In genomic region chr15:98410249-98410648, GRCm38 (mm10) we compare ENCODE assay signal across 38 mouse cellular contexts. TPM values are rescaled to one million over a fixed set of nuclear protein-coding genes. Genes with fewer than 3 reads are reported as not detected.
"Had no signal": no experiment of that assay in that cellular context is flagged by ENCODE, and none has a peak within 500 bp of the region (broad histone marks: within the 10 kb centered on the region; RNA-seq: fewer than 3 reads in every experiment).

No protein-coding gene starts in this region.

- H3K9me3 ChIP-seq: embryonic facial prominence, embryonic 10.5 days; embryonic facial prominence, embryonic 12.5 days; embryonic facial prominence, embryonic 13.5 days; embryonic facial prominence, embryonic 15.5 days; forebrain, embryonic 10.5 days; forebrain, embryonic 12.5 days; heart, embryonic 10.5 days had no signal

- ATAC-seq: forebrain, embryonic 14.5 days; forebrain, embryonic 15.5 days; forebrain, embryonic 16.5 days; forebrain, postnatal 0 days had no signal

- DNase-seq: cerebellum, adult 9-11 months; cerebellum, postnatal 14 days; cerebellum, postnatal 25 days; cerebellum, postnatal 36 days; embryo, embryonic 11 days; forebrain, postnatal 0 days; gastrocnemius, adult 2 months; gastrocnemius, postnatal 10 days; gastrocnemius, postnatal 14 days; gastrocnemius, postnatal 25 days; gastrocnemius, postnatal 36 days; heart, adult 11 months; heart, adult 18-20 months; heart, adult 2 months had no signal

- H3K4me1 ChIP-seq: embryonic facial prominence, embryonic 10.5 days; embryonic facial prominence, embryonic 12.5 days; embryonic facial prominence, embryonic 13.5 days; embryonic facial prominence, embryonic 15.5 days; forebrain, embryonic 10.5 days; forebrain, embryonic 12.5 days; forebrain, embryonic 15.5 days; heart, embryonic 10.5 days had no signal

- H3K4me2 ChIP-seq: embryonic facial prominence, embryonic 12.5 days; embryonic facial prominence, embryonic 13.5 days; embryonic facial prominence, embryonic 15.5 days; forebrain, embryonic 12.5 days; forebrain, embryonic 15.5 days; heart, embryonic 11.5 days had no signal

- H3K27ac ChIP-seq: embryonic facial prominence, embryonic 10.5 days; embryonic facial prominence, embryonic 12.5 days; embryonic facial prominence, embryonic 13.5 days; embryonic facial prominence, embryonic 15.5 days; forebrain, embryonic 10.5 days; forebrain, embryonic 12.5 days; forebrain, embryonic 15.5 days; gastrocnemius, adult 2 months; heart, adult 2 months; heart, embryonic 10.5 days had no signal

- H3K27me3 ChIP-seq: embryonic facial prominence, embryonic 12.5 days; embryonic facial prominence, embryonic 13.5 days; embryonic facial prominence, embryonic 15.5 days; forebrain, embryonic 12.5 days; forebrain, embryonic 15.5 days had no signal

- H3K4me3 ChIP-seq: embryonic facial prominence, embryonic 10.5 days; embryonic facial prominence, embryonic 12.5 days; embryonic facial prominence, embryonic 13.5 days; embryonic facial prominence, embryonic 15.5 days; erythroblast, embryonic 14.5 days; forebrain, embryonic 10.5 days; forebrain, embryonic 12.5 days; forebrain, embryonic 15.5 days; gastrocnemius, adult 2 months; heart, adult 2 months; heart, embryonic 10.5 days had no signal

- H3K36me3 ChIP-seq: embryonic facial prominence, embryonic 10.5 days; embryonic facial prominence, embryonic 12.5 days; embryonic facial prominence, embryonic 13.5 days; embryonic facial prominence, embryonic 15.5 days; forebrain, embryonic 10.5 days; forebrain, embryonic 12.5 days; forebrain, embryonic 15.5 days; heart, embryonic 10.5 days had no signal

- H3K9ac ChIP-seq: embryonic facial prominence, embryonic 12.5 days; embryonic facial prominence, embryonic 13.5 days; embryonic facial prominence, embryonic 15.5 days; forebrain, embryonic 12.5 days; forebrain, embryonic 15.5 days; forebrain, postnatal 0 days had no signal

RNA-seq across cellular contexts. Expression of gene Olfr282, which starts 20.8 kb away (rescaled TPM):
- total RNA-seq: common myeloid progenitor, adult 5-6 weeks; forebrain, postnatal 0 days; gastrocnemius, adult 18-20 months; gastrocnemius, adult 2 months; gastrocnemius, adult 8-10 months; gastrocnemius, postnatal 10 days; gastrocnemius, postnatal 14 days; gastrocnemius, postnatal 25 days; gastrocnemius, postnatal 36 days; gastrocnemius, postnatal 4 days; granulocyte monocyte progenitor cell, adult 5-6 weeks; heart, adult 18-20 months; heart, adult 2 months; heart, adult 8-10 months had no signal
- polyA plus RNA-seq: cortical plate, adult 2 months; embryonic facial prominence, embryonic 10.5 days; embryonic facial prominence, embryonic 11.5 days; embryonic facial prominence, embryonic 12.5 days; embryonic facial prominence, embryonic 13.5 days; embryonic facial prominence, embryonic 14.5 days; erythroblast, embryonic 14.5 days; forebrain, embryonic 10.5 days; forebrain, embryonic 11.5 days; forebrain, embryonic 12.5 days; forebrain, embryonic 14.5 days; forebrain, embryonic 15.5 days; forebrain, embryonic 16.5 days; forebrain, postnatal 0 days; frontal cortex, adult 2 months; gonadal fat pad, adult 2 months; heart, adult 2 months; heart, embryonic 10.5 days; heart, embryonic 11.5 days had no signal

RNA-seq across cellular contexts. Expression of gene Olfr283, which starts 29.5 kb away (rescaled TPM):
- total RNA-seq: common myeloid progenitor, adult 5-6 weeks; forebrain, postnatal 0 days; gastrocnemius, adult 18-20 months; gastrocnemius, adult 2 months; gastrocnemius, adult 8-10 months; gastrocnemius, postnatal 10 days; gastrocnemius, postnatal 14 days; gastrocnemius, postnatal 25 days; gastrocnemius, postnatal 36 days; gastrocnemius, postnatal 4 days; granulocyte monocyte progenitor cell, adult 5-6 weeks; heart, adult 18-20 months; heart, adult 2 months; heart, adult 8-10 months had no signal
- polyA plus RNA-seq: embryonic facial prominence, embryonic 10.5 days; embryonic facial prominence, embryonic 11.5 days; embryonic facial prominence, embryonic 13.5 days; embryonic facial prominence, embryonic 14.5 days; erythroblast, embryonic 14.5 days; forebrain, embryonic 10.5 days; forebrain, embryonic 11.5 days; forebrain, embryonic 14.5 days; forebrain, embryonic 15.5 days; forebrain, embryonic 16.5 days; forebrain, postnatal 0 days; gonadal fat pad, adult 2 months; heart, adult 2 months; heart, embryonic 10.5 days; heart, embryonic 11.5 days had no signal

RNA-seq across cellular contexts. Expression of gene Olfr281, which starts 42.1 kb away (rescaled TPM):
- total RNA-seq: common myeloid progenitor, adult 5-6 weeks; forebrain, postnatal 0 days; gastrocnemius, adult 18-20 months; gastrocnemius, adult 2 months; gastrocnemius, adult 8-10 months; gastrocnemius, postnatal 10 days; gastrocnemius, postnatal 14 days; gastrocnemius, postnatal 25 days; gastrocnemius, postnatal 36 days; gastrocnemius, postnatal 4 days; granulocyte monocyte progenitor cell, adult 5-6 weeks; heart, adult 18-20 months; heart, adult 2 months; heart, adult 8-10 months had no signal
- polyA plus RNA-seq: cortical plate, adult 2 months; embryonic facial prominence, embryonic 10.5 days; embryonic facial prominence, embryonic 11.5 days; embryonic facial prominence, embryonic 13.5 days; embryonic facial prominence, embryonic 15.5 days; forebrain, embryonic 10.5 days; forebrain, embryonic 11.5 days; forebrain, embryonic 14.5 days; forebrain, embryonic 15.5 days; forebrain, embryonic 16.5 days; forebrain, postnatal 0 days; gonadal fat pad, adult 2 months; heart, adult 2 months; heart, embryonic 10.5 days; heart, embryonic 11.5 days had no signal

RNA-seq across cellular contexts. Expression of gene OR5BS1P, which starts 59.4 kb away (rescaled TPM):
- total RNA-seq: common myeloid progenitor, adult 5-6 weeks; forebrain, postnatal 0 days; gastrocnemius, adult 18-20 months; gastrocnemius, adult 2 months; gastrocnemius, adult 8-10 months; gastrocnemius, postnatal 10 days; gastrocnemius, postnatal 14 days; gastrocnemius, postnatal 25 days; gastrocnemius, postnatal 36 days; gastrocnemius, postnatal 4 days; granulocyte monocyte progenitor cell, adult 5-6 weeks; heart, adult 18-20 months; heart, adult 2 months; heart, adult 8-10 months had no signal
- polyA plus RNA-seq: cortical plate, adult 2 months; embryonic facial prominence, embryonic 10.5 days; embryonic facial prominence, embryonic 11.5 days; embryonic facial prominence, embryonic 12.5 days; embryonic facial prominence, embryonic 13.5 days; embryonic facial prominence, embryonic 14.5 days; embryonic facial prominence, embryonic 15.5 days; erythroblast, embryonic 14.5 days; forebrain, embryonic 10.5 days; forebrain, embryonic 11.5 days; forebrain, embryonic 12.5 days; forebrain, embryonic 14.5 days; forebrain, embryonic 15.5 days; forebrain, embryonic 16.5 days; forebrain, postnatal 0 days; frontal cortex, adult 2 months; gonadal fat pad, adult 2 months; heart, adult 2 months; heart, embryonic 10.5 days; heart, embryonic 11.5 days had no signal
